Mouse (Mus musculus): ENCODE measurements around the gene Cd22.

DNA sequence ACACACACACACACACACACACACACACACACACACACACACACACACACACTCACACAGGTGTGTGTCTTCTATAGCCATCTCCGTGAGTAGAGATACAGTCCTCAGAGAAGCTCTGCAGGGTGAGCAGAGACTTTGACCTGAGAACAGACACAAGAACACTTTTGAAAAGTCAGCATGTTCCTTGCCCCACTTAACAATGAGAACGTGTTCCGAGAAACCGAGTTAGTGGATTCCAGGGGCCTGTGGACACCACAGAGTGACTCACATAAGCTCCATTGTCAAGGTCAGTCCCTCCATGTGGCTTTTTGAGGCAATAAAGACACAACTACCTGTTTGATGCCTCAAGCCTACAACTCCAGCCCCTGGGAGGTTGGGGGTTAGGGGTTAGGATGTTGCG, 32.8 kb downstream of the Cd22 start:
- TF ChIP-seq CTCF (conservative IDR thresholded peaks at IDR 0.05; ENCODE audit: low read length) (no peak), POU5F1 (IDR thresholded peaks at IDR 0.05; ENCODE audit: borderline replicate concordance, low read length) (no peak)

Data from E14TG2a.4 (cell line).